Mouse (Mus musculus): ENCODE data around the gene Pck2. TPM values are rescaled to one million over a fixed set of nuclear protein-coding genes. Genes with fewer than 3 reads are reported as not detected.
A peak's percentile ranks its signal among the peaks of the same experiment; 100 is the strongest.

Pck2 gene
- polyA plus RNA-seq, 1 experiment = 252 TPM

- Histone ChIP-seq H3ac (ENCODE audit: control insufficient read depth, insufficient read length) (no peak overlapping the region), H3K4me3 (no peak overlapping the region), H3K79me2 (ENCODE audit: control insufficient read depth, insufficient read depth) (no peaks in the 10 kb centered on the region), H3K36me3 (ENCODE audit: control insufficient read depth, insufficient read depth) (no peaks in the 10 kb centered on the region), H3K4me2 (ENCODE audit: low read depth) (no peak overlapping the region), H3K27me3 (ENCODE audit: control insufficient read depth, insufficient read depth, insufficient read length) (no peaks in the 10 kb centered on the region)
- TF ChIP-seq USF1 (IDR thresholded peaks at IDR 0.05; ENCODE audit: low read depth) (no peak), POLR2A (IDR thresholded peaks at IDR 0.05; ENCODE audit: insufficient read length, low read depth) (no peak), SRF (IDR thresholded peaks at IDR 0.05; ENCODE audit: control insufficient read depth, insufficient read length, low read depth) (no peak), CEBPB (IDR thresholded peaks at IDR 0.05; ENCODE audit: insufficient read depth, poor library complexity, severe bottlenecking) (no peak), MYOD1 (IDR thresholded peaks at IDR 0.05; ENCODE audit: control insufficient read depth in 1 of 3, insufficient read length in 2 of 3, low read depth in 2 of 3) (no peak), REST (IDR thresholded peaks at IDR 0.05; ENCODE audit: insufficient read depth, insufficient read length) (no peak), E2F4 (IDR thresholded peaks at IDR 0.05; ENCODE audit: insufficient read depth) (no peak), MAX (IDR thresholded peaks at IDR 0.05; ENCODE audit: low read depth) (no peak), TCF12 (IDR thresholded peaks at IDR 0.05; ENCODE audit: insufficient read depth, poor library complexity, severe bottlenecking) (no peak), POLR2AphosphoS2 (IDR thresholded peaks at IDR 0.05; ENCODE audit: insufficient read length, low read depth) (no peak), TCF3 (IDR thresholded peaks at IDR 0.05; ENCODE audit: insufficient read length, low read depth) (no peak), MYOG (IDR thresholded peaks at IDR 0.05; ENCODE audit: control insufficient read depth in 1 of 3, insufficient read depth in 1 of 3, insufficient read length in 2 of 3, low read depth in 2 of 3) (no peak)
Observed at GRCm38 (mm10) chr14:55581981-55582681, 42.1 kb downstream of the Pck2 start.

DNA sequence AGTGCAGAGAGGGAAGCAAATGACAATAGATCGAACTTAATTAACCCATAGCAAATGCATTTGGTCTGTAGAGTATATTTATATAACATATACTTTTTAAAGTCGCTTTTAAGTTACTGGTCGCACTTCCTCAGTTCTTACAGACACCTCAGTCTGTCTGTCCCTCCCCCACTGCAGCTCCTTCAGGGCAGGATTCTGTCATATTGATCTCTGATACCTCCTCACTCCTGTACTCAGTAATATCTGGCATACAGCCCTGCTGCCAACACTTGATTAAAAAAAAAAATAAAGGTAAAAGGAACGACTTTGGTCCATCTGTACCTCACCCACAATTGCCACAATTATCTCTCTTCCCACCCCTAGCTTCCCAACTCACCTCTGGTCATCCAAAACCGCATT lies 44.2 kb downstream of the Pck2 start:
- Histone ChIP-seq H3ac (ENCODE audit: control insufficient read depth, insufficient read length) (peak overlapping the region; percentile 67), H3K27me3 (ENCODE audit: control insufficient read depth, insufficient read depth, insufficient read length) (no peaks in the 10 kb centered on the region), H3K36me3 (ENCODE audit: control insufficient read depth, insufficient read depth) (no peaks in the 10 kb centered on the region), H3K79me2 (ENCODE audit: control insufficient read depth, insufficient read depth) (no peaks in the 10 kb centered on the region), H3K4me2 (ENCODE audit: low read depth) (peak overlapping the region; percentile 77), H3K4me3 (peak overlapping the region; percentile 33)
- no peak for TF ChIP-seq SRF (IDR thresholded peaks at IDR 0.05; ENCODE audit: control insufficient read depth, insufficient read length, low read depth)
- no peak for TF ChIP-seq MYOG (IDR thresholded peaks at IDR 0.05; ENCODE audit: control insufficient read depth in 1 of 3, insufficient read depth in 1 of 3, insufficient read length in 2 of 3, low read depth in 2 of 3)
- TF ChIP-seq MYOD1 (IDR thresholded peaks at IDR 0.05; ENCODE audit: control insufficient read depth in 1 of 3, insufficient read length in 2 of 3, low read depth in 2 of 3) = no peak
- TF ChIP-seq USF1 (IDR thresholded peaks at IDR 0.05; ENCODE audit: low read depth) = no peak
- TF ChIP-seq REST (IDR thresholded peaks at IDR 0.05; ENCODE audit: insufficient read depth, insufficient read length) = no peak
- TF ChIP-seq TCF3 (IDR thresholded peaks at IDR 0.05; ENCODE audit: insufficient read length, low read depth) = no peak
- TF ChIP-seq TCF12 (IDR thresholded peaks at IDR 0.05; ENCODE audit: insufficient read depth, poor library complexity, severe bottlenecking) = no peak
- TF ChIP-seq MAX (IDR thresholded peaks at IDR 0.05; ENCODE audit: low read depth) = no peak
- TF ChIP-seq CEBPB (IDR thresholded peaks at IDR 0.05; ENCODE audit: insufficient read depth, poor library complexity, severe bottlenecking) = no peak
- no peak for TF ChIP-seq E2F4 (IDR thresholded peaks at IDR 0.05; ENCODE audit: insufficient read depth)
- no peak for TF ChIP-seq POLR2A (IDR thresholded peaks at IDR 0.05; ENCODE audit: insufficient read length, low read depth)
- no peak for TF ChIP-seq POLR2AphosphoS2 (IDR thresholded peaks at IDR 0.05; ENCODE audit: insufficient read length, low read depth)

- Histone ChIP-seq H3K36me3 (ENCODE audit: control insufficient read depth, insufficient read depth) (no peaks in the 10 kb centered on the region), H3ac (ENCODE audit: control insufficient read depth, insufficient read length) (peak within 1 kb of the TSS; percentile 67), H3K79me2 (ENCODE audit: control insufficient read depth, insufficient read depth) (no peaks in the 10 kb centered on the region), H3K27me3 (ENCODE audit: control insufficient read depth, insufficient read depth, insufficient read length) (no peaks in the 10 kb centered on the region), H3K4me2 (ENCODE audit: low read depth) (peak within 1 kb of the TSS; percentile 77), H3K4me3 (peak within 1 kb of the TSS; percentile 33)
- TF ChIP-seq TCF3 (IDR thresholded peaks at IDR 0.05; ENCODE audit: insufficient read length, low read depth) (no peak), MYOD1 (IDR thresholded peaks at IDR 0.05; ENCODE audit: control insufficient read depth in 1 of 3, insufficient read length in 2 of 3, low read depth in 2 of 3) (peak in 2 of 3 experiments; percentile 74 to 79), POLR2AphosphoS2 (IDR thresholded peaks at IDR 0.05; ENCODE audit: insufficient read length, low read depth) (peak; percentile 60), POLR2A (IDR thresholded peaks at IDR 0.05; ENCODE audit: insufficient read length, low read depth) (peak; percentile 69), REST (IDR thresholded peaks at IDR 0.05; ENCODE audit: insufficient read depth, insufficient read length) (no peak)
Observed at GRCm38 (mm10) chr14:55584702-55585565, 44.9 kb downstream of the Pck2 start, which contains the start of gene Emc9. Gene Emc9 (minus strand): TSS chr14:55585302.

DNA sequence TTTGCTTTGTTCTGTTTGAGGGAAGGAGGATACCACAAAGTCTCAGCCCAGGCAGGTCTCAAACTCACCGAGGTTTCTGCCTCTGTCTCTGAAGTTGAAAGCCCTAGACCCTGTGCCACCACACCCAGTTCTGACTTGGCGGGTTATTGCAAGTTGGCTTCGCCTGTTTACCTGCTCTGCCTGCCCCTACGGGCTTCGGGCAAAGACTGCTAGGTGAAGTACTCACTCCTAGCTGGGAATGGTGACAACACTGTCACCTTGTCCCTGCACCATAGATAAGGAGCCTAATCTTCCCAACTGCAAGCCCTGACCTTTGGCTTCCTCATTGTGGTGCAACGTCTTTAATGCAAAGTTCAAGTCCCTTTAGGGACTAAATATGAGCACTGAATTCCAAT lies 45.5 kb downstream of the Pck2 start:
- no peak for TF ChIP-seq POLR2AphosphoS2 (IDR thresholded peaks at IDR 0.05; ENCODE audit: insufficient read length, low read depth)
- no peak for TF ChIP-seq E2F4 (IDR thresholded peaks at IDR 0.05; ENCODE audit: insufficient read depth)
- no peak for TF ChIP-seq MYOG (IDR thresholded peaks at IDR 0.05; ENCODE audit: control insufficient read depth in 1 of 3, insufficient read depth in 1 of 3, insufficient read length in 2 of 3, low read depth in 2 of 3)
- no peak for TF ChIP-seq MAX (IDR thresholded peaks at IDR 0.05; ENCODE audit: low read depth)
- no peak for TF ChIP-seq TCF3 (IDR thresholded peaks at IDR 0.05; ENCODE audit: insufficient read length, low read depth)

More for the DNA sequence above, 45.5 kb downstream of the Pck2 start:
- H3K36me3 ChIP-seq (ENCODE audit: control insufficient read depth, insufficient read depth) = no peaks in the 10 kb centered on the region
- H3K79me2 ChIP-seq (ENCODE audit: control insufficient read depth, insufficient read depth) = no peaks in the 10 kb centered on the region
- H3K4me3 ChIP-seq = peak overlapping the region; percentile 33
- H3ac ChIP-seq (ENCODE audit: control insufficient read depth, insufficient read length) = peak overlapping the region; percentile 67
- peak overlapping the region; percentile 77 for H3K4me2 ChIP-seq (ENCODE audit: low read depth)
- no peaks in the 10 kb centered on the region for H3K27me3 ChIP-seq (ENCODE audit: control insufficient read depth, insufficient read depth, insufficient read length)

Data from myocyte (in vitro differentiated cells).